Mouse (Mus musculus) intestine, embryonic 14.5 days (tissue): ENCODE data around the gene Sv2a. TPM values are rescaled to one million over a fixed set of nuclear protein-coding genes. Genes with fewer than 3 reads are reported as not detected.
A peak's percentile ranks its signal among the peaks of the same experiment; 100 is the strongest.

Experiments used
- ATAC-seq: fragments of 200-750 bp; cut with Nextera tagmentation; replicated peaks from 2 replicates; pipeline ENCODE4 v1.8.0; 2017; ENCODE audit warnings: low read depth, moderate number of reproducible peaks, moderate TSS enrichment, moderate library complexity; ENCODE audit not compliant: low FRiP score, low TSS enrichment
- DNase-seq: peaks from one replicate; pipeline ENCODE4 v3.0.0-alpha.2; 2018; ENCODE audit warnings: low spot score
- H3K27ac ChIP-seq: fragments of 300-500 bp; sonication (generic); 2 replicates; pipeline ENCODE4 v1.5.1; 2014; ENCODE audit warnings: low read depth, mild to moderate bottlenecking, control low read depth
- H3K27me3 ChIP-seq: fragments of 300-500 bp; sonication (generic); replicated peaks from 2 replicates; pipeline ENCODE4 v1.6.1; 2014; ENCODE audit warnings: low read length, control low read depth; ENCODE audit not compliant: control insufficient read depth, insufficient read depth
- H3K36me3 ChIP-seq: fragments of 300-500 bp; sonication (generic); 2 replicates; pipeline ENCODE4 v1.6.1; 2014; ENCODE audit warnings: low read length, control low read depth; ENCODE audit not compliant: control insufficient read depth, insufficient read depth
- H3K4me1 ChIP-seq: fragments of 300-500 bp; sonication (generic); replicated peaks from 2 replicates; pipeline ENCODE4 v1.6.1; 2014; ENCODE audit warnings: low read length, control low read depth, mixed read lengths; ENCODE audit not compliant: control insufficient read depth, insufficient read depth
- H3K4me2 ChIP-seq: fragments of 300-500 bp; sonication (generic); 2 replicates; pipeline ENCODE4 v1.6.1; 2014; ENCODE audit warnings: low read length
- H3K4me3 ChIP-seq: fragments of 300-500 bp; sonication (generic); 2 replicates; pipeline ENCODE4 v1.5.1; 2014; ENCODE audit warnings: low read depth, low read length, control low read depth, mixed read lengths
- H3K9ac ChIP-seq: fragments of 300-500 bp; sonication (generic); 2 replicates; pipeline ENCODE4 v1.6.1; 2014; ENCODE audit warnings: mild to moderate bottlenecking, low read length
- H3K9me3 ChIP-seq: fragments of 300-500 bp; sonication (generic); 2 replicates; pipeline ENCODE4 v1.6.1; 2016; ENCODE audit warnings: low read length, control low read depth; ENCODE audit not compliant: control insufficient read depth
- WGBS: fragments of 180-500 bp; shearing (Covaris S2); extraction: QIAGEN DNeasy Blood & Tissue Kit; methylation state at CpG from one replicate; pipeline ENCODE4 v1.1.7; 2014; 5-methylcytosine and 5-hydroxymethylcytosine counted together
- polyA plus RNA-seq: library from polyadenylated mRNA; unstranded; fragments of >200 nt; fragmentation: Nextera tagmentation; extraction: Ambion mirVana; gene quantifications from 2 replicates; pipeline ENCODE4 v1.2.1, GENCODE M21; 2014

Sv2a gene
- polyA plus RNA-seq, 1 experiment from 2014 or later = 8.3 TPM

DNA sequence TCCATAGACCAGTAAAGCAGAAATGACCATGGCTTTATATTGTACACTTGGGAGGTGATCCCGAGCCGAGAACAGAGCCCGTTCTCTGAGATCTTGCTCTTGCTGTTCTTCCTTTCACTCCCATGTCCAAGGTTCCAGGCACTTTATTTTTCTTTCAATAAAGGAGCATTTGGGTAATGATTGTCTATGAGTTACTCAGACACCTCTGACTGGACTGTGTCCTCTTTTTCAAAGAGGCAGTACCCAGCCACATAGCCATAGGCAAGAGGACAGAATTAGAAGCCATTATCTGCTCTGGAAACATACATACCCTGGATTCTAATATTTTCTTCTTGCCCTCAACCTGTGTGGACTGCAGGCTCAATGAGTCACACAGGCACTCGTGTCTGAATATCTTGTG is 21.1 kb upstream of the Sv2a start:
- Histone ChIP-seq H3K9me3 (no peaks in the 10 kb centered on the region), H3K27ac (peak overlapping the region; percentile 87), H3K27me3 (no peaks in the 10 kb centered on the region), H3K4me3 (no peak overlapping the region), H3K4me2 (peak overlapping the region; percentile 96), H3K9ac (no peak overlapping the region), H3K4me1 (peaks cover 23% of the 10 kb centered on the region), H3K36me3 (peaks cover 26% of the 10 kb centered on the region)
- DNase-seq (no peak), ATAC-seq (no peak)
- WGBS = 65% methylated on average over 4 of the region's 4 CpGs

DNA sequence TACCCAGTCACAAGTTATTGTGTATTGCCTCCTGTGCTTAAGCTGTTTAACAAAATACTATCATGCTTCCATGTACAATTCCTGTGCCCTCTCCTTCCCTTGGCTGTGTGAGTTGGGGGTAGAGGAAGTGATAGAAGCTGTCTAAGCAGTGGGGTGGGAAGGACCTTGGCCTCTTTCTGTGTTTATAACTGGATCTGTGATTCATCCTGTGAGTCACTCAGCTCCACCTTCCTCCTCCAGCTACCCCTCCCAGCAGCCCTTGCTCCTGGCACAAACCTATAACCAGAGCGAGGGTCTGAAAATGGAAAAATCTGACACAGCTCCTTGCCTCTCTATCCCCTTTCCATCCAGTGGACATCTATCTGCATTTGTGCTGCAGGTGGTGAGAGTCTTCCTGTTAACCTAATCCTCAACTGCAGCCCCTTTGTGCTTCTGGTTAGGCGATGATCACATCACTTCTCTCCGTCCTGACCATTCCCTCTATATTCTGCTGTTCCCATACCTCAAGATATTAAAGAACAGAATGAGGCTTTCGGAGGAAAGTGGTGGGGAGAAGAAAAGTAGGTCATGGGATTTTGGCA is 20.6 kb upstream of the Sv2a start:
- Histone ChIP-seq H3K27me3 (no peaks in the 10 kb centered on the region), H3K4me2 (peak overlapping the region; percentile 96), H3K9ac (peak overlapping the region; percentile 0), H3K27ac (peak overlapping the region; percentile 87), H3K36me3 (peaks cover 25% of the 10 kb centered on the region), H3K4me1 (peaks cover 23% of the 10 kb centered on the region), H3K4me3 (0 out of 2 replicates have a peak overlapping the region, but pooled peaks have one; percentile 65), H3K9me3 (no peaks in the 10 kb centered on the region)
- 36% methylated on average over 4 of the region's 4 CpGs for WGBS
- peak; percentile 61 for ATAC-seq
- peak; percentile 63 for DNase-seq

DNA sequence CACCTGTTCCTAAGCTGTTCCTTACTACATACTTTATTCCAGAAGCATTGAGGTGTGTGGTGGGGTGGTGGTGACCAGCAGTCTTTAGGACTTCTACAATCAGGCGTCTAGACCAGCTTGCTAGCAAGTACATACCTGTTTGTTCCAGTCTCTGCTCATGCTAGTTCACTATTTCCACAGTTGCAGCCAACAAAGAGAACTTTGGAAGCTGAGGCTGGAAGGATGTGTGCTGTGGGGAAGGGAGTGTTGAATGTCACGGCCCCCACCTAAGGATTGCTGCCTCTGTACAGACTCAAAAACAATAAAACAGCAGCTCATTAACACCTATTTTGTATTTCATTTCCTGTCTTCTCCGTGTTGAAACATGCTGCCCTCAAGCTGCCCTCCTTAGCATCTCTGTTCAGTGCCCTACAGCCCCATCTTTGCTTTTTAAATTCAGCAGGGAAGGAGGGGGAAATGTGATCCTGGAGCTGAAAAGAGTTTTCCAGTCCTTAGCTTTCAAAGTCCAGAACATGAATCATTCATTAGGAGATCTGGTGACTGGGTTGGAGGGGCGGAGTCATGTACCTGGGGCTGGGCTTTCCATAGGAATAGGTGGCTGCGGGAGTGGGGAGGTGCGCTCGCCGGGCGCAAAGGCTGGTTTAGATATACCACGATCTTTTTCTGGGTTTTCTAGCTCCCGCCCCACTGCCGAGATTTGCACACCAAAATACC is 20.0 kb upstream of the Sv2a start:
- ATAC-seq (peak; percentile 68), DNase-seq (peak; percentile 79)
- Histone ChIP-seq H3K4me3 (peak overlapping the region; percentile 65), H3K27me3 (no peaks in the 10 kb centered on the region), H3K4me1 (peaks cover 23% of the 10 kb centered on the region), H3K27ac (peak overlapping the region; percentile 87), H3K4me2 (peak overlapping the region; percentile 96), H3K9ac (peak overlapping the region; percentile 65), H3K9me3 (no peaks in the 10 kb centered on the region), H3K36me3 (peaks cover 18% of the 10 kb centered on the region; the same call in 1 of the 2 replicates)
- WGBS = 2% methylated on average over 12 of the region's 12 CpGs

DNA sequence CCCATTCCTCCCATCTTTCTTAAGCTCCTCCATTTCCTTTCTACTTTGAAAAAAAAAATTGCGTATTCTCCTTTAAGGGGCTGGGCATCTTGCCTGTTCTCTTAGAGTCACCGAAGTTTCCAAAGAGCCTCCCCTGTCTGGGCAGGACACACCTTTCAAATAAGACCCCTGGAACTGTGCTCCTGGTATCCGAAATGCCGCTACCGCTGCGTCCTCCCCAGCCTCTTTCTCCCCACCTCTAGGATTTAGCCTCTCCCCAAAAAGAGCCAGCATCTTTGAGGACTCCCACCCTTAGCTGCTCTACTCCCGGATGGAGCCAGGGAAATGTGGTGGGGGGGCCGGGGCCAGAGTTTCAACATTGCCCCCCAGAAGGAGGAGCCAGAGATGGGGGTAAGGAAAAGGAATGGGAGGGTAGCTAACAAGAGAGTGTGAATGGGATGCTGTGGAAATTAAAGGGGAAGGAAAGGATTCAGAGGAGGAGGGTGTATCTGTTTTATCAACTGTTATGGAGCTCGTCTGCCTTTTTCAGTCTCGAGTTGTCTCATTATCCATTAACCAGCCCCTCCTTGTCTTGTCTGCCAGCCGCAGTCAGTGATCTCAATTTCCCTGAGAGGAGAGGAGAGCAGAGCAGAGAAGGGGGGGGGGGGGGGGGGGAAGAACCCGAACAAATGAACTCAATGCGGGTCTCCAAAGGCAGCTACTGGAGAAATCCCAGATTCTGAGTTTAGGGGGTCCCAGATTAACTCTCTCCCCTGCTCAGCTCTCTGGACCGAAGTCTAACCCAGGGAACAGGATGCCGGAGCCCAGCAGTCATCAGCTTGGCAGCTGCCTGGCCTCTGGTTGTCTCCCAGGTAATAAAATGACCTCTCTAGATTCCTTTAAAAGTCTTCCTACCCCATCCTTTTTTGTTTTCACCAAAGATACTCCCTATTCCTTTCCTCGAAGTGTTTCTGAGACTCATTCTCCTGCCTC is 18.8 kb upstream of the Sv2a start, which contains the start of gene Mtmr11:
Mtmr11 (plus strand) TSS at position 136 of the 972 bp plus-strand sequence.
- H3K4me2 ChIP-seq = peak within 1 kb of the TSS; percentile 96
- H3K9ac ChIP-seq = peak within 1 kb of the TSS; percentile 65
- H3K4me1 ChIP-seq = peaks cover 23% of the 10 kb centered on the region
- 3% methylated on average over 16 of the region's 16 CpGs for WGBS
- peak within 1 kb of the TSS; percentile 65 for H3K4me3 ChIP-seq
- ATAC-seq = peak; percentile 14; the same call in 1 of the 2 replicates
- peak within 1 kb of the TSS; percentile 87 for H3K27ac ChIP-seq
- peak; percentile 82 for DNase-seq
- no peaks in the 10 kb centered on the region for H3K9me3 ChIP-seq
- H3K27me3 ChIP-seq = no peaks in the 10 kb centered on the region
- H3K36me3 ChIP-seq = peaks cover 8% of the 10 kb centered on the region; the same call in 1 of the 2 replicates

DNA sequence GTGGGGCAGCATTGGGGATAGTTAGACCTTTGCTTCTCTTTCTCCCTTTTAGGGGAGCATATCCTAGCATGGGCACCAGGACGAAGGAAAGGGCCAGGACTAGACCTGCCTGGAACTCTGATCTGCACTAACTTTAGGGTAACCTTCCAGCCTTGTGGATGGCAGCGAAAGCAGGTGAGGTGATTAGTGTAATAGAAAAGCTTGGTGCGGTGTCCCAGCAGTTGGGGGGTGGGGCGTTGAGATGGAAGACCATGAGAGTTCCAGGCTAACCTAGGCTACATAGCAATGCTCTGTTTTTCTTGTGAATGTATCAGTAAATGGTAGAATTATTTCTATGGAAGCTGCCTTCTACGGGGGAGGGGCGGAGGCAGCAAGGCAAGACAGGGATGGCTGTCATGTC is 17.9 kb upstream of the Sv2a start:
- ATAC-seq = no peak
- WGBS = 85% methylated on average over 6 of the region's 6 CpGs
- peaks cover 23% of the 10 kb centered on the region for H3K4me1 ChIP-seq
- H3K4me2 ChIP-seq = peak overlapping the region; percentile 96
- H3K4me3 ChIP-seq = peak overlapping the region; percentile 65
- peak overlapping the region; percentile 65; the same call in 1 of the 2 replicates for H3K9ac ChIP-seq
- peaks cover 10% of the 10 kb centered on the region; the same call in 1 of the 2 replicates for H3K36me3 ChIP-seq
- H3K27me3 ChIP-seq = no peaks in the 10 kb centered on the region
- H3K9me3 ChIP-seq = no peaks in the 10 kb centered on the region
- no peak for DNase-seq
- 0 out of 2 replicates have a peak overlapping the region, but pooled peaks have one; percentile 87 for H3K27ac ChIP-seq

DNA sequence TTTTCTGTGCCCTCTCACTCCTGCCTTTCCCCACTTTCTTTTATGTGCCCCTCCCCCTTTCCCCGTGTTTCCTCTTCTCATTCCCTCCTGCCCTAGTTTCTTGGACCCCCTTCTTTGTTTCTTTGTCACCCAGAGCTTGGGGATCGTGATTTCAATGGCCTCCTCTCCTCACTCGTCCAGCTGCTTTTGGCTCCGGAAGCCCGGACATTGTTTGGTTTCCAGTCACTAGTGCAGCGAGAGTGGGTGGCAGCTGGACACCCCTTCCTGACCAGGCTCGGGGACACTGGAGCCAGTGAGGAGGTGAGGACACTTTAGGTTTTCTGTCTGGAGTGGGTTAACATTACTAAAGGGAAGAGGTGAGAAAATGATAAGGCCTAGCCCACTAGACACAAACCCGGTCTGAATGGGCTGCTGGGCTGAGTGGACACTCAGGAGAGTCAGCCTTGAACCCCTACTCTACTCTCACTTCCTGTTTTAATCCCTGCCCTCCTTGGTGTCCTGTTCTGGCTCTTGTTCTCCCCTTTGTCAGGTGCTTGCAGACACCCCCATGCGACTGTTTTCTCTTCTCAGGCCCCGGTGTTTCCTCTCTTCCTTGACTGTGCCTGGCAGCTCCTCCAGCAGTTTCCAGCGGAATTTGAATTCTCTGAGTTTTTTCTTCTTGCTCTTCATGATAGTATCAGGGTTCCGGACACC is 12.3 kb upstream of the Sv2a start:
- no peak overlapping the region for H3K4me3 ChIP-seq
- H3K4me1 ChIP-seq = peaks cover 12% of the 10 kb centered on the region
- H3K36me3 ChIP-seq = peaks cover 32% of the 10 kb centered on the region
- no peak overlapping the region for H3K9ac ChIP-seq
- ATAC-seq (no peak), DNase-seq (no peak)
- 75% methylated on average over 12 of the region's 12 CpGs for WGBS
- no peaks in the 10 kb centered on the region for H3K27me3 ChIP-seq
- no peak overlapping the region for H3K4me2 ChIP-seq
- no peaks in the 10 kb centered on the region for H3K9me3 ChIP-seq
- no peak overlapping the region for H3K27ac ChIP-seq

DNA sequence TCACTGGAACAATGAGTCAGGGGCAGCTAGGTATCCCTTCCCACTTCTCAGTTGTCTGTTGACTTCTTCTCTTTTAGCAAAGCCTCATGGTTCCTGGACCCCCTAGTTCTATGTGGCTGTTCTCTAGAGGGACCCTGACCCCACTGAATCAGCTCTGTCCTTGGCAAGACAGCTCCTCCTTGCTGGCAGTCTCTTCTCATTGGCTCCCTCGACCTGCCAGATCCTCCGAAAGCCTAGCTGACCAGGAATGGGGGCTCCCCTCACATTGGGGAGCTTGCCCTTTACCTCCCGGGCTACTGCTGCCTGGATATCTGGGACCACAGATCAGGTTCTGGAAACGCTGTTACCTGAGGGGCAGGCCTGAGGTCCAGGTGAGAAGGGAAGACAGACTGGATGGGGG is 10.7 kb upstream of the Sv2a start:
- Histone ChIP-seq H3K27ac (0 out of 2 replicates have a peak overlapping the region, but pooled peaks have one; percentile 5), H3K4me3 (no peak overlapping the region), H3K4me2 (no peak overlapping the region), H3K27me3 (no peaks in the 10 kb centered on the region), H3K36me3 (peaks cover 42% of the 10 kb centered on the region), H3K9me3 (no peaks in the 10 kb centered on the region), H3K9ac (no peak overlapping the region), H3K4me1 (peaks cover 18% of the 10 kb centered on the region)
- 89% methylated on average over 4 of the region's 4 CpGs for WGBS
- ATAC-seq (no peak), DNase-seq (no peak)
